Mouse (Mus musculus) B cell, adult 2 months (primary cell): ENCODE results near the gene Kirrel.
A peak's percentile ranks its signal among the peaks of the same experiment; 100 is the strongest.
"Not testable (repeated sequence)": the region's sequence is repeated elsewhere in the genome, so short reads cannot be mapped to it uniquely, and the experiment has no call there.

ENCODE experiments used
- DNase-seq, 2 experiments: peaks; one replicate each; pipeline ENCODE4 v3.0.0; 2022

Kirrel gene

GRCm38 (mm10) chr3:87131694-87132347, 42.7 kb downstream of the Kirrel start:
- no peak for DNase-seq

GRCm38 (mm10) chr3:87130933-87131332, 43.6 kb downstream of the Kirrel start:
- no peak for DNase-seq

- DNase-seq: no peak
Observed at GRCm38 (mm10) chr3:87123795-87124194, 50.8 kb downstream of the Kirrel start.

GRCm38 (mm10) chr3:87118214-87118613, 56.3 kb downstream of the Kirrel start:
- DNase-seq: no peak

- DNase-seq: no peak
Observed at GRCm38 (mm10) chr3:87117632-87118031, 56.9 kb downstream of the Kirrel start.

GRCm38 (mm10) chr3:87115726-87116540, 58.6 kb downstream of the Kirrel start:
- DNase-seq: no peak

- no peak for DNase-seq
Observed at GRCm38 (mm10) chr3:87115271-87115670, 59.3 kb downstream of the Kirrel start.

- DNase-seq: no peak
Observed at GRCm38 (mm10) chr3:87114801-87115200, 59.7 kb downstream of the Kirrel start.

- not testable (repeated sequence) for DNase-seq
Observed at GRCm38 (mm10) chr3:87113881-87114280, 60.7 kb downstream of the Kirrel start.

- no peak for DNase-seq
Observed at GRCm38 (mm10) chr3:87112264-87112663, 62.3 kb downstream of the Kirrel start.

GRCm38 (mm10) chr3:87104856-87105255, 69.7 kb downstream of the Kirrel start:
- DNase-seq: no peak

- no peak for DNase-seq
Observed at GRCm38 (mm10) chr3:87102346-87102745, 72.2 kb downstream of the Kirrel start.

GRCm38 (mm10) chr3:87100911-87101310, 73.6 kb downstream of the Kirrel start:
- DNase-seq: no peak

- DNase-seq: no peak
Observed at GRCm38 (mm10) chr3:87097969-87098946, 76.3 kb downstream of the Kirrel start.

GRCm38 (mm10) chr3:87097205-87097604, 77.3 kb downstream of the Kirrel start:
- DNase-seq: no peak

- DNase-seq: no peak
Observed at GRCm38 (mm10) chr3:87093718-87094117, 80.8 kb downstream of the Kirrel start.

GRCm38 (mm10) chr3:87089694-87090565, 84.6 kb downstream of the Kirrel start:
- DNase-seq: peak; percentile 67 to 72

GRCm38 (mm10) chr3:87087146-87087545, 87.4 kb downstream of the Kirrel start:
- DNase-seq: no peak

GRCm38 (mm10) chr3:87082235-87082634, 92.3 kb downstream of the Kirrel start:
- DNase-seq: peak; percentile 76 to 77

- no peak for DNase-seq
Observed at GRCm38 (mm10) chr3:87079751-87080150, 94.8 kb downstream of the Kirrel start.

GRCm38 (mm10) chr3:87079301-87079700, 95.2 kb downstream of the Kirrel start:
- no peak for DNase-seq

GRCm38 (mm10) chr3:87077681-87078080, 96.9 kb downstream of the Kirrel start:
- no peak for DNase-seq
